Mouse (Mus musculus) retina, postnatal 7 days (tissue): Measurements from ENCODE around the gene Kpnb1.

Experiments used
- DNase-seq: peaks from one replicate; pipeline ENCODE4 v3.0.0-alpha.2; 2012; ENCODE audit warnings: low read depth, low spot score

The Kpnb1 gene

GRCm38 (mm10) chr11:97142159-97142608 is 45.5 kb downstream of the Kpnb1 start:
- no peak for DNase-seq

- DNase-seq = no peak
Observed at GRCm38 (mm10) chr11:97140811-97141210, 46.9 kb downstream of the Kpnb1 start.

- no peak for DNase-seq
Observed at GRCm38 (mm10) chr11:97139256-97139655, 48.4 kb downstream of the Kpnb1 start.

GRCm38 (mm10) chr11:97138554-97139226 is 49.0 kb downstream of the Kpnb1 start:
- DNase-seq = no peak

- DNase-seq = no peak
Observed at GRCm38 (mm10) chr11:97133270-97133669, 54.4 kb downstream of the Kpnb1 start.

GRCm38 (mm10) chr11:97132185-97132584 is 55.5 kb downstream of the Kpnb1 start:
- no peak for DNase-seq

GRCm38 (mm10) chr11:97131683-97132082 is 56.0 kb downstream of the Kpnb1 start:
- no peak for DNase-seq

- no peak for DNase-seq
Observed at GRCm38 (mm10) chr11:97130318-97130717, 57.4 kb downstream of the Kpnb1 start.

- DNase-seq = no peak
Observed at GRCm38 (mm10) chr11:97128956-97129355, 58.7 kb downstream of the Kpnb1 start.

GRCm38 (mm10) chr11:97127470-97128223 is 60.0 kb downstream of the Kpnb1 start:
- DNase-seq = no peak

GRCm38 (mm10) chr11:97126645-97127468 is 60.8 kb downstream of the Kpnb1 start:
- DNase-seq = no peak

- DNase-seq = no peak
Observed at GRCm38 (mm10) chr11:97124266-97125036, 63.2 kb downstream of the Kpnb1 start.

GRCm38 (mm10) chr11:97123282-97123890 is 64.3 kb downstream of the Kpnb1 start:
- DNase-seq = no peak

GRCm38 (mm10) chr11:97120641-97121040 is 67.0 kb downstream of the Kpnb1 start:
- DNase-seq = no peak

- DNase-seq = no peak
Observed at GRCm38 (mm10) chr11:97120221-97120620, 67.5 kb downstream of the Kpnb1 start.

GRCm38 (mm10) chr11:97115797-97116196 is 71.9 kb downstream of the Kpnb1 start:
- no peak for DNase-seq

- no peak for DNase-seq
Observed at GRCm38 (mm10) chr11:97114671-97115601, 72.7 kb downstream of the Kpnb1 start, which contains the start of gene Tbx21. Tbx21 (minus strand) TSS chr11:97115331.

- DNase-seq = no peak
Observed at GRCm38 (mm10) chr11:97112519-97113125, 75.1 kb downstream of the Kpnb1 start.
